Mouse (Mus musculus): ENCODE data around the gene Nr6a1. TPM values are rescaled to one million over a fixed set of nuclear protein-coding genes. Genes with fewer than 3 reads are reported as not detected.

Gene Nr6a1
- polyA plus RNA-seq, 1 experiment from 2014 or later, result 4.0 TPM

Small RNAs within 50 kb of the gene (microRNA-seq; reads per million reads assigned to microRNA genes)
- gene Mir181a-2 (240 reads per million, percentile 62 among the genes with 10 or more reads in this experiment), gene Mir181b-2 (1,294 reads per million, percentile 80 among the genes with 10 or more reads in this experiment)

Other genes with a start within 250 kb of the Nr6a1 start
- 0.08 and 0.09 TPM in 2 replicates for gene Nr5a1, start 213.1 kb downstream of the Nr6a1 start, polyA plus RNA-seq (2014; fragmentation: Nextera tagmentation; extraction: Ambion mirVana)
- 4.6 and 5.6 TPM in 2 replicates for gene Olfml2a, start 4.3 kb upstream of the Nr6a1 start, polyA plus RNA-seq (2014; fragmentation: Nextera tagmentation; extraction: Ambion mirVana)
- gene Wdr38, start 69.8 kb upstream of the Nr6a1 start, polyA plus RNA-seq (2014; fragmentation: Nextera tagmentation; extraction: Ambion mirVana), result 1.1 and 1.2 TPM in 2 replicates
- 146 and 155 TPM in 2 replicates for gene Arpc5l, start 77.7 kb upstream of the Nr6a1 start, polyA plus RNA-seq (2014; fragmentation: Nextera tagmentation; extraction: Ambion mirVana)
- gene Rpl35, start 77.9 kb upstream of the Nr6a1 start, polyA plus RNA-seq (2014; fragmentation: Nextera tagmentation; extraction: Ambion mirVana), result 580 and 697 TPM in 2 replicates
- 29.1 and 34.2 TPM in 2 replicates for gene Golga1, start 137.9 kb upstream of the Nr6a1 start, polyA plus RNA-seq (2014; fragmentation: Nextera tagmentation; extraction: Ambion mirVana)

Data from hindbrain, embryonic 14.5 days (tissue).